Mouse (Mus musculus): ENCODE results near the gene Ttc28. TPM values are rescaled to one million over a fixed set of nuclear protein-coding genes. Genes with fewer than 3 reads are reported as not detected.

Gene Ttc28
- polyA plus RNA-seq, 1 experiment from 2014 or later: 5.7 TPM

DNA sequence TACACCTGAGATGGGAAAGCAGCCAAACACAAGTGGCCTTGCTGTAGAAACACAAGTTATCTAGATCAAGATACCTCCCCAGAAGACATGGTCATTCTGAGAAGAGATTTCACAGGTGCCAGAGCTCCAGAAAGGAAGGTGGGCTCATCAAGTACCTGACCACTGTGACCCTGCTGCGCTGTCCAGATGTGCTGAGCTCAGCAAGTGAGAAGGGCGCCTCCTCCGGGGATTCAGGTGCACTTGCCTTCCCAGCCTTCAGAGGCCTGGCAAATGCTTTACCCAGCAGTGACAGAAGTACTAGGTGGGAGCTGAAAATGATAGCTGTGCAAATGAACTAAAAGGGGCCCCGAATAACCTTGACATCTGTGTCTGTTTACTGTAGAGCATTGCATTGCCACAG is 78.6 kb downstream of the Ttc28 start:
- Histone ChIP-seq H3K27me3 (replicated peaks; ENCODE audit: control insufficient read depth, insufficient read depth, low read length) (no peaks in the 10 kb centered on the region), H3K4me1 (replicated peaks; ENCODE audit: control insufficient read depth, insufficient read depth, low read length) (no peaks in the 10 kb centered on the region), H3K4me2 (no peak overlapping the region), H3K9me3 (ENCODE audit: control insufficient read depth, low read length) (no peaks in the 10 kb centered on the region), H3K36me3 (ENCODE audit: control insufficient read depth, insufficient read depth, low read length) (no peaks in the 10 kb centered on the region), H3K27ac (ENCODE audit: low read depth, low read length) (no peak overlapping the region), H3K9ac (ENCODE audit: low read depth, low read length) (no peak overlapping the region), H3K4me3 (ENCODE audit: low read depth, low read length) (no peak overlapping the region)
- no peak for ATAC-seq (replicated peaks; ENCODE audit: low FRiP score)
- no peak for DNase-seq (ENCODE audit: low spot score)
- WGBS: 70% methylated on average over 4 of the region's 4 CpGs

DNA sequence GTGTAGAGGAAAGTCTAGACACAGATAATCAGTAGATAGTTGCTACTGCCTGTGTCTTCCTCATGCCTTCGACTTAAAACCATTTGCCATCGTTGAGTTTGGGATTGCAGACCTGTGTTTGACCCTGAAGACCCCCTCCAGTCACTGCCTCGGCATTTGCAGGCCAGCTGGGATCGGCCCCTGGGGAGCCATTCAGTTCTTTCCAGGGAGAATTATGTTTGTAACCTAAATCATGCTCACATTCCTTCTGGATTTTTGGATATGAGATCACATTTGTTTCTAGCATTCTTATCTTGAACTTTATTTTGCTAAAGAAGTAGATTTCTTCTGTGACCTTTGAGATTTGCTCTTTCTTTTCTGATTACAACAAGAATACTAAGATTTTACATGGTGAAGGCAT is 80.5 kb downstream of the Ttc28 start:
- no peak for ATAC-seq (replicated peaks; ENCODE audit: low FRiP score)
- WGBS: 51% methylated on average over 4 of the region's 4 CpGs
- no peak for DNase-seq (ENCODE audit: low spot score)
- Histone ChIP-seq H3K9me3 (ENCODE audit: control insufficient read depth, low read length) (no peaks in the 10 kb centered on the region), H3K4me1 (replicated peaks; ENCODE audit: control insufficient read depth, insufficient read depth, low read length) (no peaks in the 10 kb centered on the region), H3K9ac (ENCODE audit: low read depth, low read length) (no peak overlapping the region), H3K36me3 (ENCODE audit: control insufficient read depth, insufficient read depth, low read length) (no peaks in the 10 kb centered on the region), H3K27me3 (replicated peaks; ENCODE audit: control insufficient read depth, insufficient read depth, low read length) (no peaks in the 10 kb centered on the region), H3K4me2 (no peak overlapping the region), H3K4me3 (ENCODE audit: low read depth, low read length) (no peak overlapping the region), H3K27ac (ENCODE audit: low read depth, low read length) (no peak overlapping the region)

DNA sequence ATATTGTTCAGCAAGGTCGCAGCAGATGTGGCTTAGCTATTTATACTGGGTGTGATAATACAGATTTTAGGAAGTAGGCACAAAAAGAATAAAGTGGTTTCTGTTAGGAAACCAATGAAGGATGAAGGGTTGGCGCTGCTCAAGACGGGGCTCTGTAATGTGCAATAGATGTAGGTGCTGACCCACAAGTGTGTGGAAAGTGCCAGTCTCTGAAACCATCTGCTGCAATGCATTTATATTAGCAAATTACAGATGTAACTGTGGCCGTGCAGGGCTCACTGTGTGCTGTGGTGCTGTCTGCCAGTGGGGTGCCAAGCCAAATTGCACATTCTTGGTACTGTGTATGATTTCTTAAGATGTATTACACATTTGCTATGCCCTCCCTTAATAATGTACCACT is 81.3 kb downstream of the Ttc28 start:
- Histone ChIP-seq H3K4me3 (ENCODE audit: low read depth, low read length) (no peak overlapping the region), H3K9ac (ENCODE audit: low read depth, low read length) (no peak overlapping the region), H3K36me3 (ENCODE audit: control insufficient read depth, insufficient read depth, low read length) (no peaks in the 10 kb centered on the region), H3K27ac (ENCODE audit: low read depth, low read length) (no peak overlapping the region), H3K27me3 (replicated peaks; ENCODE audit: control insufficient read depth, insufficient read depth, low read length) (no peaks in the 10 kb centered on the region), H3K4me1 (replicated peaks; ENCODE audit: control insufficient read depth, insufficient read depth, low read length) (no peaks in the 10 kb centered on the region), H3K4me2 (no peak overlapping the region), H3K9me3 (ENCODE audit: control insufficient read depth, low read length) (no peaks in the 10 kb centered on the region)
- ATAC-seq (replicated peaks; ENCODE audit: low FRiP score) (no peak), DNase-seq (ENCODE audit: low spot score) (no peak)
- WGBS: 82% methylated on average over 4 of the region's 4 CpGs

GRCm38 (mm10) chr5:110967483-110968055 is 88.0 kb downstream of the Ttc28 start:
- H3K4me2 ChIP-seq: no peak overlapping the region
- no peak overlapping the region for H3K9ac ChIP-seq (ENCODE audit: low read depth, low read length)
- no peak overlapping the region for H3K27ac ChIP-seq (ENCODE audit: low read depth, low read length)
- no peak overlapping the region for H3K4me3 ChIP-seq (ENCODE audit: low read depth, low read length)
- ATAC-seq (replicated peaks; ENCODE audit: low FRiP score) (no peak), DNase-seq (ENCODE audit: low spot score) (no peak)
- 79% methylated on average over 11 of the region's 11 CpGs for WGBS
- H3K36me3 ChIP-seq (ENCODE audit: control insufficient read depth, insufficient read depth, low read length): no peaks in the 10 kb centered on the region
- H3K9me3 ChIP-seq (ENCODE audit: control insufficient read depth, low read length): no peaks in the 10 kb centered on the region
- H3K4me1 ChIP-seq (replicated peaks; ENCODE audit: control insufficient read depth, insufficient read depth, low read length): peaks cover 3% of the 10 kb centered on the region; the same call in 1 of the 2 replicates
- H3K27me3 ChIP-seq (replicated peaks; ENCODE audit: control insufficient read depth, insufficient read depth, low read length): no peaks in the 10 kb centered on the region

- H3K27ac ChIP-seq (ENCODE audit: low read depth, low read length): no peak overlapping the region
- no peaks in the 10 kb centered on the region for H3K36me3 ChIP-seq (ENCODE audit: control insufficient read depth, insufficient read depth, low read length)
- no peaks in the 10 kb centered on the region for H3K9me3 ChIP-seq (ENCODE audit: control insufficient read depth, low read length)
- H3K27me3 ChIP-seq (replicated peaks; ENCODE audit: control insufficient read depth, insufficient read depth, low read length): no peaks in the 10 kb centered on the region
- 78% methylated on average over 1 of the region's 1 CpGs for WGBS
- H3K4me3 ChIP-seq (ENCODE audit: low read depth, low read length): no peak overlapping the region
- H3K4me2 ChIP-seq: no peak overlapping the region
- H3K9ac ChIP-seq (ENCODE audit: low read depth, low read length): no peak overlapping the region
- ATAC-seq (replicated peaks; ENCODE audit: low FRiP score): no peak
- DNase-seq (ENCODE audit: low spot score): no peak
- peaks cover 3% of the 10 kb centered on the region; the same call in 1 of the 2 replicates for H3K4me1 ChIP-seq (replicated peaks; ENCODE audit: control insufficient read depth, insufficient read depth, low read length)
Observed at GRCm38 (mm10) chr5:110968566-110968965, 89.0 kb downstream of the Ttc28 start.

DNA sequence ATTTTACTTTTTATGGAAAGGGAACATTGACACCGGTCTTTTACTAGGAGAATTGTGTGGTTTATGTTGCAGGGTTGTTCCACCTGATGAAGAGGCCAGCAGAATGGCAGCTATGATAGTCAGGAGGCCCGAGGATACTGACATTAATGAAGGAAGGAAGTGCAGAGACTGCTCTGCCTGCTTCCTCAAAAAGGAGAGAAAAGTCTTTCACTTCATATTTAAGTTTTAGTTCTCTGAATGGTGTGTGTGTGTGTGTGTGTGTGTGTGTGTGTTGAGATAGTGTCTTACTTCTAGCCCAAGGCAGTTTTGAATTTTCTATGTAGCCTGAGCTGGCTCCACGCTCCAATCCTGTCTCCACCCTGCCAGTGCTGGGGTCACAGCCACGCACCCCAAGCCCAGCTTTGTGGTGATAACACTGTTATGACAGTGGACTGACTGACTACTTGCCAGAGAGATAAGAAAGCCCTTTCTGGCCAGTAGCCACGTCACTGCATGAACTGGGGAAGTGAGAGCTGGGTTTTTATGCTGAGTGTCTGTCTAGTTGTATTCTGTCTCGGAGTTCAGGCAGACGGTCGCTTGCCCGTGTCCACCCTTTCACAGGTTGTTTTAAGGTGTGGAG is 90.7 kb downstream of the Ttc28 start:
- DNase-seq (ENCODE audit: low spot score) (no peak), ATAC-seq (replicated peaks; ENCODE audit: low FRiP score) (no peak)
- no peak overlapping the region for H3K9ac ChIP-seq (ENCODE audit: low read depth, low read length)
- H3K4me3 ChIP-seq (ENCODE audit: low read depth, low read length): no peak overlapping the region
- peaks cover 3% of the 10 kb centered on the region; the same call in 1 of the 2 replicates for H3K4me1 ChIP-seq (replicated peaks; ENCODE audit: control insufficient read depth, insufficient read depth, low read length)
- H3K27me3 ChIP-seq (replicated peaks; ENCODE audit: control insufficient read depth, insufficient read depth, low read length): 0 out of 2 replicates have a peak, but pooled peaks cover 2% of the 10 kb centered on the region
- no peaks in the 10 kb centered on the region for H3K9me3 ChIP-seq (ENCODE audit: control insufficient read depth, low read length)
- no peaks in the 10 kb centered on the region for H3K36me3 ChIP-seq (ENCODE audit: control insufficient read depth, insufficient read depth, low read length)
- H3K27ac ChIP-seq (ENCODE audit: low read depth, low read length): no peak overlapping the region
- 37% methylated on average over 9 of the region's 9 CpGs for WGBS
- H3K4me2 ChIP-seq: no peak overlapping the region

GRCm38 (mm10) chr5:110976721-110977120 is 97.1 kb downstream of the Ttc28 start:
- H3K36me3 ChIP-seq (ENCODE audit: control insufficient read depth, insufficient read depth, low read length): no peaks in the 10 kb centered on the region
- peaks cover 38% of the 10 kb centered on the region for H3K27me3 ChIP-seq (replicated peaks; ENCODE audit: control insufficient read depth, insufficient read depth, low read length)

GRCm38 (mm10) chr5:110977796-110978195 is 98.2 kb downstream of the Ttc28 start:
- H3K27ac ChIP-seq (ENCODE audit: low read depth, low read length): no peak overlapping the region
- ATAC-seq (replicated peaks; ENCODE audit: low FRiP score): no peak
- no peak overlapping the region for H3K4me2 ChIP-seq
- no peaks in the 10 kb centered on the region for H3K36me3 ChIP-seq (ENCODE audit: control insufficient read depth, insufficient read depth, low read length)
- 81% methylated on average over 4 of the region's 4 CpGs for WGBS
- peaks cover 38% of the 10 kb centered on the region for H3K27me3 ChIP-seq (replicated peaks; ENCODE audit: control insufficient read depth, insufficient read depth, low read length)
- no peak overlapping the region for H3K4me3 ChIP-seq (ENCODE audit: low read depth, low read length)
- no peak for DNase-seq (ENCODE audit: low spot score)
- H3K9ac ChIP-seq (ENCODE audit: low read depth, low read length): no peak overlapping the region
- no peaks in the 10 kb centered on the region for H3K9me3 ChIP-seq (ENCODE audit: control insufficient read depth, low read length)
- H3K4me1 ChIP-seq (replicated peaks; ENCODE audit: control insufficient read depth, insufficient read depth, low read length): peaks cover 3% of the 10 kb centered on the region; the same call in 1 of the 2 replicates

More at GRCm38 (mm10) chr5:110976721-110977120, 97.1 kb downstream of the Ttc28 start:
- H3K27ac ChIP-seq (ENCODE audit: low read depth, low read length): no peak overlapping the region
- no peaks in the 10 kb centered on the region for H3K9me3 ChIP-seq (ENCODE audit: control insufficient read depth, low read length)
- 82% methylated on average over 7 of the region's 7 CpGs for WGBS
- DNase-seq (ENCODE audit: low spot score): no peak
- no peak overlapping the region for H3K9ac ChIP-seq (ENCODE audit: low read depth, low read length)
- no peak overlapping the region for H3K4me2 ChIP-seq
- peaks cover 3% of the 10 kb centered on the region; the same call in 1 of the 2 replicates for H3K4me1 ChIP-seq (replicated peaks; ENCODE audit: control insufficient read depth, insufficient read depth, low read length)
- ATAC-seq (replicated peaks; ENCODE audit: low FRiP score): no peak
- H3K4me3 ChIP-seq (ENCODE audit: low read depth, low read length): no peak overlapping the region

DNA sequence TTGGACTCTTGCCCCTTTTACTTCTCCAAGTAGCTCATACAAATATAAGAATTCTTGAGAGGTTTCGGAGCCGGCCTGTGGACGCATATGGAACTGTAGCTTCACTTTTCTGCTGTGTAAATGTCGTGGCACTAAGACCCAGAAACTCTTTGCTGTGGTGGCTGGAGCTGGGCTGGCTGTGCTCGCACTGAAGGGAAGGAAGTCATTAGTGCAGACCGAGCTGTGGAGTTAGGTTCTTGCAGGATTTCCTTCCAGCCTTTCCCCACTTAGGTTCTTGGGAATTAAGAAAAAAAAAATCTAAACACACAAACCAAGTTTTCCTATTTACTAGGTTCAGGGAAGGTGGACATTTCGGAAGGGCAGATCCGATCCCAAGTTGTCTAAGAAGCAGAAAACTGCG is 98.9 kb downstream of the Ttc28 start:
- 4% methylated on average over 9 of the region's 9 CpGs for WGBS
- peak overlapping the region; percentile 56; the same call in 1 of the 2 replicates for H3K27ac ChIP-seq (ENCODE audit: low read depth, low read length)

More for the DNA sequence above, 98.9 kb downstream of the Ttc28 start:
- Histone ChIP-seq H3K9ac (ENCODE audit: low read depth, low read length) (no peak overlapping the region), H3K4me1 (replicated peaks; ENCODE audit: control insufficient read depth, insufficient read depth, low read length) (peaks cover 3% of the 10 kb centered on the region; the same call in 1 of the 2 replicates), H3K4me3 (ENCODE audit: low read depth, low read length) (peak overlapping the region; percentile 65), H3K36me3 (ENCODE audit: control insufficient read depth, insufficient read depth, low read length) (no peaks in the 10 kb centered on the region), H3K4me2 (peak overlapping the region; percentile 77), H3K9me3 (ENCODE audit: control insufficient read depth, low read length) (no peaks in the 10 kb centered on the region), H3K27me3 (replicated peaks; ENCODE audit: control insufficient read depth, insufficient read depth, low read length) (peaks cover 38% of the 10 kb centered on the region)
- DNase-seq (ENCODE audit: low spot score): peak; percentile 52
- ATAC-seq (replicated peaks; ENCODE audit: low FRiP score): peak; percentile 41; the same call in 1 of the 2 replicates

All from liver, embryonic 11.5 days (tissue).